Mouse (Mus musculus): ENCODE results near the gene Adam10.

The Adam10 gene

DNA sequence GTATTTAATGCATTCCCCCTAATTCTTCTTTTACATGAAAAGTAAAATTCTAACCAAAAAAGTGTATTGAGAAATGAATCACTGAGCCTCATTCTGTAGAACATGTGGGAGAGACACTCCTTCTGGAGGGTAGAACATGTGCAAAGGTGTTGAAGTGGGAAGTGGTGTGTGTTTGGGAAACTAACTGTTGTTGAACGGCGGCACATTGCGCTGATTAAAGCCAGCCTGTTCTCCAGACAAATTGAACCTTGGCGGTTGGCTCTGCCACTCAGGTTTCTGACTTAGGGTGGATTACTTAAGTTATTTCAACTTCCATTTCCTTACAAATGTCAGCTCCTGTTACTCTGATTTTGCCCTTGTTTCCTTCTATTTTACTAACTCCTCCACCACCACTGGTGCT lies 5.1 kb upstream of the Adam10 start:
- DNase-seq (ENCODE audit: low spot score in 2 of 2) = no peak

DNA sequence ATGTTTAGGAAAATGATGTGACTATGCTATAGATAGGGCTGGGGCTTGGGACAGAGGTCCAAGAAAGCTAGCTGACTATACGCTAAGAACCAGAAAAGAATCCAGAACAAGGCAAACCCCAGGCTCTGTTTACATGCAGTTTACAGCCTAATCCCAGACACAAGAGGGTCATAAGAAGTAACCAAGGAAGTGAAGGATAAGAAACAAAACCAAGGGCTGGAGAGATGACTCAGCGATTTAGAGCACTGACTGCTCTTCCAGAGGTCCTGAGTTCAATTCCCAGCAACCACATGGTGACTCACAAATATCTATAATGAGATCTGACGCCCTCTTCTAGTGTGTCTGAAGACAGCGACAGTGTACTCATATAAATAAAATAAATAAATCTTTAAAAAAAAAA lies 3.7 kb upstream of the Adam10 start:
- DNase-seq (ENCODE audit: low spot score in 2 of 2) = no peak

DNA sequence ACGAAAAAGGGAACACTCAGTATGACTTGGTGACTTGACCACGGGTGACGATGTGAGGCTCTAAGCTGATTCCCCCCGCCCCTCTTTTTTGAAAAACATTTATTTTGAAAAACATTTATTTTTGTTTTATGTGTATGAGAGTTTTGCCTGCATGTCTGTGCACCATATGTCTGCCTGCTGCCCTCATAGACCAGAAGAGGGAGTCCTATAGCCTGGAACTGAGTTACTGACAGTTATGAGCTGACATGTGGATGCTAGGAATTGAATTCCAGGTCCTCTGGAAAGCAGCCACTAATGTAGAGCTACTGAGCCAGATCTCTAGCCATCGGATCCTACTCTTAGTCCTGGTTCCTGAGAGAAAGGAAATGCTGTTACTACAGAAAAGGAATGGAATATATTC lies 2.8 kb upstream of the Adam10 start:
- DNase-seq (ENCODE audit: low spot score in 2 of 2) = no peak

GRCm38 (mm10) chr9:70679132-70680091 lies 615 bp downstream of the Adam10 start:
- DNase-seq (ENCODE audit: low spot score in 2 of 2) = peak in 1 of 2 experiments; percentile 50

DNA sequence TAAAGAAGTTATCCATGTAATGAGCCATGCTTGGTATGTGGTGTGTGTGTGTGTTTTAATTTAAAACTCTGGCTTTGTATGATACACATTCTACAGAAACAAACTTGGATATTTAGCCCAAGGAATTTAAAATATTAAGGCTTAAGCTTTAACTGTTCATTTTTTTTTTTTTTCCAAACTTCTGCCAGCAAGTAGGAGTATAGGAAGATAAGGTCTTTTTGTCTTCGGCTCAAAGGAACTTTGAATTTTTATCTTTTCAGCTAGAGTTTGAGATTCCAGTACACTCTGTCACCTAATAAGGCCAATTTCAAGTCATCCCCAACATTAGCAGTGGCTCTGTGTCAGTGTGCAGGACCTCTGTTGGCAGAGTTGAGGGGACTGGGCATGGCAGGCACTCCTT lies 3.4 kb downstream of the Adam10 start:
- DNase-seq (ENCODE audit: low spot score in 2 of 2) = no peak

- no peak for DNase-seq (ENCODE audit: low spot score in 2 of 2)
Observed at GRCm38 (mm10) chr9:70688301-70688968, 9.6 kb downstream of the Adam10 start.

DNA sequence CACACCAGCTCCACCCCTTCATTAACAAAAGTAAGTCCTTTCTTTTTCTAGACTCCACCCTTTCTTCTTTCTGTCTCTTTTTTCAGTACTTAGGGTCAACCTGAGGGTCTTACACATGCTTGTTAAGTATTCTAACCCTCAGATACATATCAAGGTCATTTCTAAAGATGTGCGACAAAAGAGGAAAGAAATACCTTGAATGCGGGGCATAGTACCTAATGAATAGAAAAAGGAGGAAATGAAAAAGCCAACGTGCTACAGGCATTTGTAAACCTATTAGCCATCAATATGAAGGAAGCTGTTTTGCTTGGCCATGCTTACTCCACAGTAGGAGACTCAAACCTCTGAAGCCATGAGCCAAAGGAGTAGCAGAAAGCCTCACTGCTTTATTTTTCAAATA lies 11.1 kb downstream of the Adam10 start:
- no peak for DNase-seq (ENCODE audit: low spot score in 2 of 2)

GRCm38 (mm10) chr9:70690579-70690978 lies 11.8 kb downstream of the Adam10 start:
- DNase-seq (ENCODE audit: low spot score in 2 of 2) = no peak

GRCm38 (mm10) chr9:70691772-70692693 lies 13.2 kb downstream of the Adam10 start:
- DNase-seq (ENCODE audit: low spot score in 2 of 2) = no peak

DNA sequence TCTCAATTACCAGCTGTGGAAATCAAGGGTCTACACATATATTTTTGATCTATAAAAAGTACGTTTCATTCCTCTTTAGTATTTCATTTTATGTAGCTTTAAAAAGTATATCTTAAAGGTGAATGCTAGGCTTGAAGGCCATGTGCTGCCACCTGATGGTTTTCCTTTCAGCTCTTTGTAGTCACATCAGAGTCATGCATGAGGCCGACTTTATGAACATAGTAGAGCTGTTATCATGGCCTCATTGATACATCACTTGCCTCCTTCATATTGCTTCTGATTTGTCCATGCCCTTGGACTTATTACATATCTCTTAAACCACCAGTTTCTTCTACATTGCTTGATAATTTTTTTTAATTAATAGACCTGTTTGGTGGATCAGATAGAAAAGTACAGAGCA lies 16.9 kb downstream of the Adam10 start:
- no peak for DNase-seq (ENCODE audit: low spot score in 2 of 2)

DNA sequence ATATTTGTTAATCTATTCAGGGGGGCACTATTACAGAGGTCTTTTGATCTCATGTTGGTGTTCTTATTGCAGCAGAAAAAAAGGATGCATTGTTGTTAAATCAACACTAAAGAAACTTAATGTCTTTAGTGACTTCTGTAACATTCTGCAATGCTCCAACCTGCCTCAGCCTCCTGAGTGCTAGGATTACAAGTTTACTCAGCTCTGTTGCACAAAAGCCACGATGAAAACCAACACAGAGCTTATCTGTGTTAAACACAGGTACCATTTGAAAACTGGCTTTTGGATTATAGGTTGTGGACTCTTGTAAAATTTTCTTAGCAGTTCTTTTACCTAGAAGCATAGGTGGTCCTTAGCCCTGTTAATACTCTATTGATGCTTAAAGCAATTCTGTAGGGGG lies 19.3 kb downstream of the Adam10 start:
- DNase-seq (ENCODE audit: low spot score in 2 of 2) = no peak

GRCm38 (mm10) chr9:70703597-70704203 lies 24.9 kb downstream of the Adam10 start:
- no peak for DNase-seq (ENCODE audit: low spot score in 2 of 2)

GRCm38 (mm10) chr9:70706444-70706843 lies 27.6 kb downstream of the Adam10 start:
- DNase-seq (ENCODE audit: low spot score in 2 of 2) = no peak

- no peak for DNase-seq (ENCODE audit: low spot score in 2 of 2)
Observed at GRCm38 (mm10) chr9:70729544-70729943, 50.7 kb downstream of the Adam10 start.

GRCm38 (mm10) chr9:70731079-70731478 lies 52.3 kb downstream of the Adam10 start:
- DNase-seq (ENCODE audit: low spot score in 2 of 2) = no peak

DNA sequence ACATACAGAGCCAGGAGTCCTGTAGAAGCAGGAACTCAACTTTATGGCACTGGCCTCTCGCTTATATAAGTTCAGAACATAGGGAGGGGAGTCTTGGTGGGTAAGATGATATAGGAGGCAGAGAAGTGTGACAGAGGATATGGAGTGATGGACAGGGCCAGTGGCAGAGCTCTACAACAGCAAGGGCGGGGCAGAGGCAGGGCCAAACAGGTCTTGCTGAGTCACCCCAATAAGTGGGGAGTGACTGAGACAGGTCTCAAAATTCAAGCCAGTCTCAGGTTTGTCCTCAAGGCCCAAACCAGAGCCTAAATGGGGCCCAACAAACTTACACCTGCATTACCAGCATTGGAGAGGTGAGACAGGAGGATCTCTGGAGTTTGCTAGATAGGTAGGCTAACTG lies 54.4 kb downstream of the Adam10 start:
- no peak for DNase-seq (ENCODE audit: low spot score in 2 of 2)

DNA sequence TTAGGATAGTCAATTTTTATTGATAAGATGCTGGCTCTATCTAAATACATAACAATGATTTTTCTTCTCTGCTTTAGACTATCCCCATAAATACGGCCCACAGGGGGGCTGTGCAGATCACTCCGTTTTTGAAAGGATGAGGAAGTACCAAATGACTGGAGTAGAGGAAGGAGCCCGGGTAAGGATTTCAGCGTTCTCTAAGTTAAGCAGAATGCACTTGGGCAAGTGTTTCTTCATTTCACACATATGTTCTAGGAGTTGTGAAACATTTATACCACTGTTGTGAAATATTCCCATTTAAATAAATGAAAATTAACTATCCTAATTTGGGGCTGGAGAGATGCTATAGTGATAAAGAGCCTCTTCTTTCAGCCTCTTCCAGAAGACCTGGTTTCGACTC lies 61.2 kb downstream of the Adam10 start:
- DNase-seq (ENCODE audit: low spot score in 2 of 2) = no peak

DNA sequence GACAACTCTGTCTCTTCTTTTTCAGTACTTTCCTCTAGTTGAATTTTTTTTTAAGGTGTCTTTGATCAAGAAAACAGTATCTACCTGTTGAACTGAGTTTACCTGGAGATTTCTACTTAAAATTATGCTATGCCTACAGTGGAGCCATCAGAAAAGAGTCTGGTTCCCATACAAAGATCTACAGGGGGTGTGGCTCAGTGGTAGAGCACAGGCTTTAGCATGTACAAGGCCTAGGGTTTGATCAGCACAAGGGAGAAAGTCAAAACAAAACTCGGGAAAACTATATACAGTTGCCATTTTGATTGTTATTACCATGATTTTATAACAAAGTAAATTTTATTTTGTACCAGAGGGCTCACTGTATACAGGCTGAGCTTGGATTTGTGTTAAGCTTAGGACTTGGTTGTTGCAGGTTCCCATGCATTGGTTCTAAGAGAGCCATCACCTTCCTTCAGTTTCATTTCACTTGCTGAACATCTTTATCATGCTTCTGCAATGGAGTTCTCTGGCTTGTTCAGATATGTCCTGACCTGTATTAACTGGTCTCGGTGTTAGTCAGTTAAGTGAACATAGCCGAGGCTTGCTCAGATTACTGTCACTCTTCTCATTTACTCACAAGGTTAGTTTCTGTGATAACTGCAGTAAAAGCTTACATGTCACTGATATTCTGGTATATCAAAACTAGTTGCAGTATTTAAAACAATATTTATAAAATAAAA lies 72.9 kb downstream of the Adam10 start:
- DNase-seq (ENCODE audit: low spot score in 2 of 2) = no peak

DNA sequence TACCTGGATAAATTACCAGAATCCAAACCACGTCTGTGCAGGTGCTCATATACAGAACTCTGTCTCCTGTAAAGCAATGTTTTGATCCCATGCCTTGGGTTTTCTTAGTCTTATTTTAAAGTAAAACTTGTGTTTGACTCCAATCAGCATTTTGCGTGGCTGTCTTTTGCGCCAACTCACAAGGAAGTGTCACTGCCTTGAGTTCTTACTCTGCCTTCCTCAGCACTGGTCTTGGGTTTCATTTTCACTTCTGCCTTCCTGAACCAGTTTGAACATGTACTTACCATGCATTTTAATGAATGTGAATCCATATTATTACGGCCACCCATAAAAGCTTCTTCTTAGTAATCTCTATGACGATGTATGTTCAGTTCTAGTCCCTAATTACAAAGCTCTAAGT lies 82.2 kb downstream of the Adam10 start:
- no peak for DNase-seq (ENCODE audit: low spot score in 2 of 2)

GRCm38 (mm10) chr9:70775517-70775916 lies 96.7 kb downstream of the Adam10 start:
- DNase-seq (ENCODE audit: low spot score in 2 of 2) = no peak

DNA sequence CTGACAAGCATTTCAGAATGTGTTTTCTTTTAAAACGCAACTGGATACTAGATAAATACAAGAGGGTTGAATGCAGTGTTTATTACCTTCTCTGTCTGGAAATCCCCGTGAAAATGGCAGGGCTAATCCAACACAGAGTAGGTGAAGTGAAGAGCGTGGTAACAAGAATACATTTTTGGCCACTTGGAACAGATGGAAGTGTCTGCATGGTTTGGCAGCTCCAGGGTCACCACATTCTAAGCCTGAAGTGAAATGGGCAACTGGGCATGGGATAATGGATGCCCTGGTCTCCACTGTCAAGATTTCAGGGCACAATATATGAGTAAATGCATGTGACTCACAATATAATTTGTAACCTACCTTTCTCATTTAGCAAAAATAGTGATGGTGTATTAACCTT lies 103.4 kb downstream of the Adam10 start:
- DNase-seq (ENCODE audit: low spot score in 2 of 2) = no peak
